ENCODE assay signal across 12 mouse cellular contexts in the genomic region with DNA sequence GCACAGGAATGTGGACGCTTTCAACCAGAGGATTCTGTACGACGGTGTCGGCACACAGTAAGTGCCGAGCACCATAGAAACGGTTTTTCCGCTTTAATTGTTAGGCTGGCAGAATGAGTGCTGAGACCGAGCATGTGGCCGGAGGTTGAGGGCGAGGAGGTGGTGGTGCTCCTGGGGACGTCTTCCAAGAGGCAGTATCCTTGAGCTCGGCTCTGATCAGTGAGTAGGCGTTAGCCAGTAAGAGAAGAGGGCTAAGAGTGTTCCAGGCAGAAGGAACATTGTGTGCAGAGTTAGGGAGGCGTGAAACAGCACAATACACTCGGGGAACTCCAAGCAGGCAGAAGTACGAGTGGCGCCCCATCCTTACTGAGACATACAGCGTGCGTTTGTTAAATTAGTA.
DNase-seq lines count a peak whose midpoint lies in the region; ATAC-seq and TF ChIP-seq lines count a peak whose summit lies in the region.
"Had no signal": no experiment of that assay in that cellular context is flagged by ENCODE, and none has a peak within 500 bp of the region (broad histone marks: within the 10 kb centered on the region; RNA-seq: fewer than 3 reads in every experiment).

No protein-coding gene starts in this region.

- no peak overlapping the region for H3K27ac ChIP-seq in midbrain, embryonic 11.5 days (ENCODE audit: low read depth, low read length)
- no peak overlapping the region for H3K27ac ChIP-seq in midbrain, embryonic 15.5 days
- peak overlapping the region; percentile 88 for H3K27ac ChIP-seq in layer of hippocampus, adult 2 months
- H3K27ac ChIP-seq: heart, embryonic 15.5 days; neural tube, embryonic 15.5 days had no signal

- H3K27me3 ChIP-seq in midbrain, embryonic 11.5 days (ENCODE audit: control insufficient read depth, insufficient read depth, low read length), result no peaks in the 10 kb centered on the region
- no peaks in the 10 kb centered on the region for H3K27me3 ChIP-seq in midbrain, embryonic 15.5 days (replicated peaks)
- H3K27me3 ChIP-seq: heart, embryonic 15.5 days; neural tube, embryonic 15.5 days had no signal

- 86% methylated on average over 19 of the region's 19 CpGs for WGBS in midbrain, embryonic 11.5 days
- WGBS in midbrain, embryonic 15.5 days, result 77% methylated on average over 19 of the region's 19 CpGs

- no peak overlapping the region for H3K9ac ChIP-seq in midbrain, embryonic 11.5 days (ENCODE audit: low read length)
- no peak overlapping the region for H3K9ac ChIP-seq in midbrain, embryonic 15.5 days
- H3K9ac ChIP-seq: heart, embryonic 15.5 days; neural tube, embryonic 15.5 days had no signal

- H3K4me1 ChIP-seq in midbrain, embryonic 11.5 days (ENCODE audit: control insufficient read depth, insufficient read depth, low read length), result peaks cover 3% of the 10 kb centered on the region; the same call in 1 of the 2 replicates
- H3K4me1 ChIP-seq in midbrain, embryonic 15.5 days, result peaks cover 3% of the 10 kb centered on the region; the same call in 1 of the 2 replicates

- no peak overlapping the region for H3K4me2 ChIP-seq in midbrain, embryonic 11.5 days
- H3K4me2 ChIP-seq in midbrain, embryonic 15.5 days, result no peak overlapping the region
- H3K4me2 ChIP-seq: heart, embryonic 15.5 days; neural tube, embryonic 15.5 days had no signal

- peak; percentile 53 for DNase-seq in cerebellum, adult 11-12 months
- DNase-seq in cerebellum, postnatal 36 days, result no peak
- peak; percentile 70 for DNase-seq in midbrain, embryonic 11.5 days (ENCODE audit: low spot score, missing footprints)
- DNase-seq in layer of hippocampus, adult 2 months (ENCODE audit: low spot score in 2 of 2), result peak; percentile 62 to 89
- peak; percentile 73 for DNase-seq in skeletal muscle tissue, adult 2 months (ENCODE audit: low read depth, low spot score)
- no peak for DNase-seq in adrenal gland, adult 2 months
- DNase-seq: liver had no signal

- no peak overlapping the region for H3K4me3 ChIP-seq in midbrain, embryonic 11.5 days (ENCODE audit: low read depth, low read length)
- no peak overlapping the region for H3K4me3 ChIP-seq in midbrain, embryonic 15.5 days
- H3K4me3 ChIP-seq in layer of hippocampus, adult 2 months, result no peak overlapping the region
- H3K4me3 ChIP-seq: heart, embryonic 15.5 days; neural tube, embryonic 15.5 days had no signal

- no peaks in the 10 kb centered on the region for H3K9me3 ChIP-seq in midbrain, embryonic 11.5 days (ENCODE audit: control insufficient read depth, low read length)
- no peaks in the 10 kb centered on the region for H3K9me3 ChIP-seq in midbrain, embryonic 15.5 days
- H3K9me3 ChIP-seq: heart, embryonic 15.5 days; neural tube, embryonic 15.5 days had no signal

- TF ChIP-seq CTCF in layer of hippocampus, adult 2 months (conservative IDR thresholded peaks at IDR 0.05), result no peak

- no peak for ATAC-seq in midbrain, embryonic 11.5 days (ENCODE audit: low FRiP score)
- ATAC-seq in midbrain, embryonic 15.5 days (replicated peaks), result no peak
- ATAC-seq in erythroblast, adult 5-6 weeks (replicated peaks; ENCODE audit: low FRiP score, poor library complexity, severe bottlenecking), result no peak
- ATAC-seq: forebrain, embryonic 16.5 days had no signal

- H3K36me3 ChIP-seq in midbrain, embryonic 11.5 days (ENCODE audit: control insufficient read depth, insufficient read depth, low read length), result no peaks in the 10 kb centered on the region
- H3K36me3 ChIP-seq in midbrain, embryonic 15.5 days (replicated peaks), result no peaks in the 10 kb centered on the region
- H3K36me3 ChIP-seq: heart, embryonic 15.5 days; neural tube, embryonic 15.5 days had no signal

Comparison
In these comparisons a context has a peak if more than half of its experiments do, and no peak if none do; other contexts are left out.
1. DNase-seq: peak in cerebellum, adult 11-12 months (single experiment), midbrain, embryonic 11.5 days (single experiment), layer of hippocampus, adult 2 months (2 of 2) and skeletal muscle tissue, adult 2 months (single experiment); none in cerebellum, postnatal 36 days (0 of 2) and adrenal gland, adult 2 months (single experiment).